Mouse (Mus musculus): ENCODE results near the gene Cpe.

Gene Cpe

DNA sequence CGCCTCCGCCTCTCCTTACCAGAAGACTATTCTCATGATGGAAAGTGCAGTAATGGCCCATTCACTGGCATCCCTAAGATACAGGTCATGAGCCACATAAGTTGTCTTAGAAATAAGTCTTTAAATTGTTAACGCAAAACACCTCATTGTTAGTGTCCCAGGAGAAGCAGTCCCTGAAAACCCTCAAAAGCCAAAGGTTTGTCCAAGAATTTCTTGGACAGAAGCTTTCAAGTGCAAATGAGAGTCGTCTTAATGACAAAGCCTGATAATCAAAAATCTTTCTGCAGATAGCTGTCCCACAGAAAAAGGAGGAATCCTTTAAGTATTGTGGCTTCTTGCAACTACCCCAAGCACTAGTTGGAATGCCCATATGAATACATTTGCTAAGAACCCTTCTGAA, 60.7 kb downstream of the Cpe start:
- no peak for DNase-seq (ENCODE audit: low read depth)

DNA sequence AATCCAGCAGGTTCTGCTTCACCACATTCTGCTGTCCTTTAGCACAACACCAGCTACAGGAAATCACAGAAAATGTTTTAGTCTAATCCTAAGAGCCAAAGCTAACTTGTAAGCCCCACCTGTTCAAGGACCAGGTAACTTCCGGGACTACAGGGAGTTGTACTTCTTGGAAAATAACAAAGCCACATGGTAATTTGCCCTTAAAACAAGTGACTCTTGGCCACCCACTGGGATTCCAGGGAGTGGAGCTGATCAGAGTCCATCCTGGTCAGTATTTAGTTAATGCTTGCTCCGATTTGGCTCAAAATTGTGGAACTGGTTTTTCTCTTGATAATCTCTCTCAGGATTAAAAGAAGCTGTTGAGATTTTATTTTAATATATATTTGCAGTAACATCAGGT, 61.1 kb downstream of the Cpe start:
- DNase-seq (ENCODE audit: low read depth), result no peak

DNA sequence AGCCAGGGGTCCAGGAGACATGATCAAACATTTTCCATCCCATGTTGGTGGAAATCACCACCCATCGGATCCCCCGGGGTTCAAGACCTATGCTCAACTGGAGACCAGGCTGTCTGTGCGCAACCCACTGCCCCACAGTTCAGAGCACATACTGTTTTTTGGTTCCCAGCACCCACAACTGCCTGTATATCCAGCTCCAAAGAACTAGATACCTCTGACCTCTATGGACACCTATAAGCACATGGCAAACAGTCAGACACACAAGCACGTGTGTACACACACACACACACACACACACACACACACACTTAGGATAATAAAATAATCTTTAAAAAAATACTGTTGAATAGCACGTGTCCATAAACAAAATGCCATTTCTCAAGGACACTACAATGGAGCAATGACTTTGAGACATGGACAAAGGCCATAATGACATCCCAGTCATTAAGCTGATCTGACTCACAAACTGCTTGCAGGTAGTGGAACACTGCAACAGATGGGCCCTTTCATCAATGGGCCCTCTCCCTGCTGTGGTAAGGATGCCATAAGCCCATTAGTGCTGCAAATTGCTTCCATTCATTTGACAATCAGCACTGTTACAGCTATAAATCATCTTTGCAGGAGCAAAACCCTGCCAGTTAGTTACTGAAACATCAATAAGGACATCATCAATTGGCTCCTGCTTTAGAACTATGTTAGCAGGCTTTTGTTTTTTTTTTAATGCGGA, 63.7 kb downstream of the Cpe start:
- DNase-seq (ENCODE audit: low read depth), result no peak

DNA sequence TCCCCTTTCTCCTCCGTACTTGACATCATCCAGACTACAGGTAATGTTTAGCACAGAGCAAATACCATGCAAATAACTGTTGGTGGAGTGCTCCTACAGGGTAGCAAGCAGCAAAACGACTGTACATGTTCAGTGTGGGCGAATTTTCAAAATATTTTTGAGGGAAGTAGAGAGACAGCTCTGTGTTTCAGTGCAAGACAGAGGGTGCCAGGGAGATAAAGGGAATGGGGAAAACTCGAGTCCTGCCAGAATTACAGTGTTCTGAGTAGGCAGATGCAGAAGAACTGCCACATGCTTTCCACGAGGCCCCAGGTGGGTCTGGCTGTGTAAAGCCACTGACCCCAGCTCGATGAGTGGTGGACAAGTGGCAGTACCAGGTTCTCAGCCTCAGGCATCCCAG, 64.8 kb downstream of the Cpe start:
- DNase-seq (ENCODE audit: low read depth), result no peak

DNA sequence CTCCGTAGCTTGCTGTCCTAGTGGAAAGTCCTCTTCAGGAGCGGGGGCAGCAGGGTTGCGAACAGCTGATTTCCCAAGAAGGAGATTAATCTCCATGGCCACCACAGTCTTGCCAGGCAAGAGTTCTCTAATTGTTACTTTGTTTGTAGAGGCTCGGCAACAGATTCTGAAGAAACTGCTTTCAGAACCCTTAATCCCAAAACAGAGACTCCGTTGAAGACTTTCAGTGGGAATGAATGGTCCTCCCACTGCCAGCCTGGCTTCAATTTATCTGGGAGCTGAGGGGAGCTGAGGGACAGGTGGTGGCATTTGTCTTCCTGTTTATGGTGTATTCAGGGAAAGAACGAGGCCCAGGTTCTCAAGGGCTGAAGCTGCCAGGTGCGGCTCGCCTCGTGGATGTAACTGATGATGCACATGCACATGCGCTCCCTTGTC, 68.2 kb downstream of the Cpe start:
- no peak for DNase-seq (ENCODE audit: low read depth)

DNA sequence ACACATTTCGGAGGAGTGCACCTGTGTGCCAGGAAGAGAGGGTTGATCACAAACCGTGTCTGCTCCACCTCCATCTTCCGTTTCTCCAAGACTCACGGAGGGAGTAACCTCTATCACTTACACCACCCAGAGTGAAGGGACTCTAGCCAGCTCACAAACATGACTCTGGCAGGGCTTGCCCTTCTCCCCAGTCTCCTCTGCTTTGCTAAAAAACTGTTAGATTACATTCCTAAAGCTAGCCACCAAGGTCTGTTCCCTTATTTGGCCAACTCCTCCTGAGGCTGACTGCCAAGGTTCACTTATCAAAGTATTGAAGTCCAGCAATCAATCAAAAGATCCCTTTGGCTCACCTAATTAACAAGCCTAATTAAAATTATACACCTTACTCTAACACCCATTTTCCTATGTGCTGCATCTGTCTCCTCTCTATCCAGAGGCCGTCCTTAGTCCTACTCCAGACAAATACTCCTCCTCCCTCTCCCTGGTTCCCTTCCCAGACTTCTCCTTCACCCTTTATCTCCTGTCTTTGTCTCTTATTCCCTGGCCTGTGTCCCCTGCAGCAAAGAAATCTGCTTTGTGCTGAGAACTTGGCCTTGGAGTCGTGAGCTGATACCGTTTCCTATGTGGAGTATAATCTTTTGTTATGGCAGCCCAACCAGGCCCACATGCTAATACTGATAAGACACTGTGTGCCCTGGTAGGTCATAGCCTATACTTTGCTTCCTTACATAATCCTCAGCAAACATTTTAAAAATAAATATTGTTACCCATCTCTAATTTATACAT, 72.3 kb downstream of the Cpe start:
- no peak for DNase-seq (ENCODE audit: low read depth)

DNA sequence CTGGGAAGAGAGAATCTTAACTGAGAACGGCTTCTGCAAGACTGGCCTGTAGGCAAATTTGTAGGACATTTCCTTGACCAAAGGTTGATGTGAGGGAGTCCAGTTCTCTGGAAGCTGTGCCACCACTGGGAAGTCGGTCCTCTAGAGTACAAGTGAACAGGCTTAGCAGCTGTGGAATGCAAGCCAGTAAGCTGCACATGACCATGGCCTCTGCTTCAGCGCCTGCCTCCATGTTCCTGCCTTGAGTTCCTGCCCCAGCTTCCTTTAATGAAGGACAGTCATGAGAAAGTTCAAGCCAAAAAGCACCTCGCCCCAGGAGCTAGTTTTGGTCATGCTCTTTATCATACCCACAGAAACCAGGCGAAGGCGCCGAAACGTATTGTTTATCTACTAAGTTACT, 73.2 kb downstream of the Cpe start:
- DNase-seq (ENCODE audit: low read depth), result no peak

DNA sequence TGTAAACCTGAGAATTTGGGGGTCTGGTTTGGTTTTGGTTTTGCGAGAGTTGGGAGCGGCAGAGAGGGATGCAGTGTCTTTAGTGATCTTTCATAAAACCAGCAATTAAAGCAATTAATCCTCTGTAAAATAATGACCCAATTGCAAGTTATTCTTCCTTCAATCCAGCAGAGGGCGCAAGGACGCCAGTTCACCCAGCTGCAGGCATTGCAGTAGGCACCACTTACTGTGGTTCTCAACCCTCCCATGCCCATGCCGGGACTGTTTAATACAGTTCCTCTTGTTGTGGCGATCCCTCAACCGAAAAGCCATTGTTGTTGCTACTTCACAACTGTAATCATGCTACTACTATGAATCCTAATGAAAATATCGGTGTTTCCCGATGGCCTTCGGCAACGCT, 74.2 kb downstream of the Cpe start:
- DNase-seq (ENCODE audit: low read depth), result peak; percentile 30

DNA sequence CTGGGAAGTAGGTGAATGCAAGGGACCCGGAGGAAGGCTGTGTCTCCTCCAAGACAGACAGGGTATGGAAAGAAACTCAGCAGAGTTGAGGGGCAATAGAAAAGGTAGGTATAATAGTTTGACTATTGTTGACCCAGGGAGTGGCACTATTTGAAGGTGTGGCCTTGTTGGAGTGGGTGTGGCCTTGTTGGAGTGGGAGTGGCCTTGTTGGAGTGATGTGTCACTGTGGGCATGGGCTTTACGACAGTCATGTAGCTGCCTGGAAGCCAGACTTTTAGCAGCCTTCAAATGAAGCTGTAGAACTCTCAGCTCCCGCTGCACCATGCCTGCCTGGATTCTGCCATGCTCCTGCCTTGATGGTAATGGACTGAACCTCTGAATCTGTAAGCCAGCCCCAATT, 76.3 kb downstream of the Cpe start:
- DNase-seq (ENCODE audit: low read depth), result no peak

DNA sequence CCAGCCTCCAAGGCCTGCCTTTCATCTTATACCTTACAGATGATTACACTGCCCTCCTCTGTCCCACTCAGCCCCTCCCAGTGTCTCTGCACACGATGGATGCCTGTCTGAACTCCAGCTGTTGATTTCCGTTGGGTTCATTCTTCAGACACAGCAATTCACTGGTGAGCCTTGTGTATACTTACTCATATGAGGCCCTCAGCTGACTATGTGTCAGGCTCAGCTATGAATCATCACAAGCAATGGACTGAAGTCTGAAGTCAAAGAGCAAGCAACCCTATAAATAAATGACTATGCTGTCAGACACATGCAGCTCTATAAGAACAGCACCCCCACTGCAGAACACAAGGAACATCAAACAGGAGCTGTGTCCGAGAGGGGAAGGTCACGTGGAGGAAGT, 77.4 kb downstream of the Cpe start:
- DNase-seq (ENCODE audit: low read depth), result no peak

DNA sequence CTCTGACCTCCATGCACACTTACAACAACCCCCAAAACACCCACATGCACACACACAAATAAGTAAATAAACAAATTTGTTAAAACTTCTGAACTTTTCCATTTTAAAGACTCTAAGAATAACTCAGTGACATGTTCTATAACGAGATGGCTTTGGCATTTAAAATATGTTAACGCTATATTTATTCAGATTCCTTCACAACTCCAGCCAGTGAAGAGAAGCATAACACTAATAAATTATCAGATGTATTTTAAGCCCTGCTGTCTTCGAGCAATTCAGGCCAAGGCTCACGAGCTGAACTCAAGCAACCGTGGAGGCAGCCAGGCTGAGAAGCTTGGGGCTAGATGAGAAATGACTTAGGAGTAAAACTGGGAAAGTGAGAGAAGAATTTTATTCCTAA, 79.2 kb downstream of the Cpe start:
- DNase-seq (ENCODE audit: low read depth), result no peak

DNA sequence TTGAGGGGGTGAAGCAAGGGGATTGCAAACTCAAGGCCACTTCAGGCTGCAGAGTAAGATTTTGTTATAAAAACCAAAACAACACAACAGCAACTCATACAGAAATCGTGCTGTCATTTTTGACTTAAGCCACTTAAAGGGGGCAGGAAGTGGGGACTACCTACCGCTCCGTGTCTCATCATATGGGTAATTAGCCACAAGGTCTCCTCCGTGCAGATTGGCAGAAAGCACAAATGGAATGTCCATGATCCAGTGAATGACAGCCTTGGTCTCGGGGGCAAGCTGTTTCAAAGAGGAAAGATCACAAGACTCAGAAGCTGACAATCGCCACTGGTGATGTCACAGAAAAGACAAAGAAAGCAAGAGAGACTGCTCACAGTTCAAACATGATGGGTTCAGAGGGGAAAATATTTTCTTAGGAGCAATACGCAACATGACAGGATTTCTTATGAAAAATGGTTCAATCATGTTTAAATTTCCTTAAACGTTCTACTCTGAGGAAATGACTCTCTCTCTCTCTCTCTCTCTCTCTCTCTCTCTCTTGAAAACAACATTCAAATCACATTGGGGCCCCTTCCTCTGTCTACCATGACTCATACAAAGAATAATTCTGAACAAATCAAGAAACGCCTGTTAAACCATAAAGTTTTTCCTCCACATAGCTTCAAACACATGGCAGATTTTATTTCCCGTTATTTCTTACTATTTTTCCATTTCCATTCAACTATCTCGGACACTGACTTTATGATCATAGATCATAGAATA, 81.5 kb downstream of the Cpe start:
- no peak for DNase-seq (ENCODE audit: low read depth)

DNA sequence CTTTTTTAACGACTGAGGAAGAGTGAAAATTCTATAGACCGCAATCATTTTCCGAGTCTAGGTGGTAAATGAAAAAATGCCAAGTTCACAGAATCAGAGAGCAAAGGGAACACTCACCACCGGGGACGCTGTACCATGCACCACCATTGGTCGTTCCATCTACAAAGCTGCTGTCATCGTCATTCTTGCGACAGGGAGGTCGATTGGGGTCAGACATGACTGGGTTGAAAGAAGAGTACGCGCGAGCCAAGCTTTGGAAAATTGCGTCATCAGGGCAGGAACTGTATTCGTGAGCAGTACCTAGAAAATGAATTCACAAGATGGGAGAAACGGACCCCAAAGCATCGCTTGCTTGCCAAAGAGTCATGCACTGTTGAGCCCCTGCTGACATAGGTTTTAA, 83.9 kb downstream of the Cpe start:
- DNase-seq (ENCODE audit: low read depth), result no peak

DNA sequence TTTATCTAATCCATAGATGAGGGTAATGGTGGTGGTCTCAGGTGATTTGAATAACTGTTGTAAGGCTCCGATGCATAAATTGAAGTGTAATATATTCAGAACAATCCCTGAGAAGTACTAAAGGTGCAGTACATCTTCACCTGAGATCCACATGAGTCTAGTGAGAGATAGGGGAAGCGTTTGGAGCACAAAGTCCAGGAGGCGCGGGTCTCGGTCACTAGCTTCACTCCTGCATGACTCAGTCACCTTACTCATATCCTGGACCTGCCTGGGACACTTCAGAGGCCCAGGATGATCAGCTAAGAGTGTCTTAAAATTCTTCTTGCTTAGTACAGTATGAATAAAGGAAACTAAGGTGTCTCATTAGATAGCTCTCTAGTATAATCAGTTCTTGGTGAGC, 86.8 kb downstream of the Cpe start:
- DNase-seq (ENCODE audit: low read depth), result no peak

DNA sequence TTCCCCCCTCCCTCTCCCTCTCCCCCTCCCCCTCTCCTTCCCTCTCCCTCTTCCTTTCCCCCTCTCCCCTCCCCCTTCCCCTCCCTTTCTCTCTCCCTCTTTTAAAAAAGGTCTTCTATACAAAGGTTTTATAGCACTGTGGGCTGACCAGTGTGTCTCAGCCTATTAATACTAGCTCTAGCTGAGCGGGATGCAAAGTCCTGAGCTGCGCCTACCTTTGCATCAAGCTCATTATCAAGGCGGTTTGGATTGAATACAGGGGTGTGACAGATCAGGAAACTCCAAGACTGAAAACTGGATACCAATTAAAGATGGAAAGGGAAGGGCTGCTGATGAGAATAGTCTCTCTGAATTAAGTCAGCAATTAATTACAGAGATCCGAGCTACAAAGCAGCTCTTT, 94.6 kb downstream of the Cpe start:
- DNase-seq (ENCODE audit: low read depth), result no peak

DNA sequence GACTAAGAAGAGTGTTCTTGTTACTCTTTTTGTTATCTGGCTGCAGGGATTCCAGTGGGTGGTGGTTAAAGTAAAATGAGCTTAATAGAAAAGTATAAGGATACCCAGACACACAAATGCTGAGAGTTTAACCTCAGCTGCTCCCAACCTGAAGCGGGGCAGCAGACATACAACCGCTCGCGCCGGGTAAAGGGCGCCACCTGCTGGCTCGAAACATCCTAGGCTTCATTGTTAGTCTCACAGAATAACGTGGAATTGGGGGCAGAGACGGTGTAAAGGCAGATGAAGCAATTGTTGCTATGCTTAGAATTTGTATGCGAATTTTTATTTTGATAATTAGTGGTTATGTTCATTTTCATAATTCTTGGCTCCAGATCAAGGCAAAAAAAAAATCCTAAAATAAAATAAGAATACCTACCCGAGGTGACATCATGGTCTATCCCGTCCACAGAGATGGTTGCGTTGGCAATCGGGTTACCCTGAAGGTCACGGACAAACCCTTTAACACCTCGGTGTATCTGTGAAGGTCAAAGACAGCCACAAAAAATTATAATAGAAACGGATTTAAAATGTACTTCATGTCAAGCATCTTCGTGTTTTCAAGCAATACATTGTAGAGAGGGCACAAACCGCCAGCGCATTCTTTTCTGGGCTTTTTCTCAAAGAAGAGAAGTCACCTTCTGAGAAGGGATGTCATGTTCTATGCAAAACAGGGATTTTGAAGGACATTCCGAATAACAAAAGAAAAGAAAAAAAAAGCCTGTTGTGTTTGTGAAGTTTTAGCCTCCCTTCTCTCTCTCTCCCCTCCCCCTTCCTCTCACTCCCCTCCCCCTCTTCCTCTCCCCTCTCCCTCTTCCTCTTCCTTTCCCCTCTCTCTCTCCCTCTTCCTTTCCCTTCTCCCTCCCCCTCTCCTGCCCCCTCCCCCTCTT, 95.5 kb downstream of the Cpe start:
- no peak for DNase-seq (ENCODE audit: low read depth)

DNA sequence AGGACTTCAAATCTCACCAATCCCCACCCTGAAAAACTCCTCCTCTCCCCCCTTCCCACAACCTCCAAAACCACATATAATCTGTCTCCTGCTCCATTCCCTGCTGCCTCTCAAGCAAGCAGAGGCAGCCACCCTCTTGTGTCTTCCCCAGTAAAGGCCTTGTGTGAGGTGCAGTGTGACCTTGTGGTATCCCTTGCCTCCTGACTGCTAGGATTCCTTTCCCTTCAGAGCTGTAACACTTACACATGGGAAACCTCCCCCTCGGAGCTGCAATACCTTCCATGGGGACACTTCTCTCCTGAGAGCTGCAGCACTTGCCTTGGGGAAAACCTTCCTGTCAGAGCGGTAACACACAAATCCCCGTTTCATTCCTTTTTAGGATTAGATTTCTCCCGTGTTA, 96.5 kb downstream of the Cpe start:
- DNase-seq (ENCODE audit: low read depth), result no peak

DNA sequence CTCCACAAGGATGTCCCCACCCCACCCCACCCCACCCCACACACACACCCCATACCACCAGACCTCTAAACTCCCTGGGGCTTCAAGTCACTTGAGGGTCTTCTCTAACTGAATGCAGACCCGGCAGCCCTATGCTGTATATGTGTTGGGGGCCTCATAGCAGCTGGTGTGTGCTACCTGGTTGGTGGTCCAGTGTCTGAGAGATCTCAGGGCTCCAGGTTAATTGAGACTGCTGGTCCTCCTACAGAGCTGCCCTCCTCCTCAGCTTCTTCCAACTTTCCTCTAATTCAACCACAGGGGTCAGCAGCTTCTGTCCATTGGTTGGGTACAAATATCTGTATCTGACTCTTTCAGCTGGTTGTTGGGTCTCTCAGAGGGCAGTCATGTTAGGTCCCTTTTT, 102.4 kb downstream of the Cpe start:
- DNase-seq (ENCODE audit: low read depth), result no peak

DNA sequence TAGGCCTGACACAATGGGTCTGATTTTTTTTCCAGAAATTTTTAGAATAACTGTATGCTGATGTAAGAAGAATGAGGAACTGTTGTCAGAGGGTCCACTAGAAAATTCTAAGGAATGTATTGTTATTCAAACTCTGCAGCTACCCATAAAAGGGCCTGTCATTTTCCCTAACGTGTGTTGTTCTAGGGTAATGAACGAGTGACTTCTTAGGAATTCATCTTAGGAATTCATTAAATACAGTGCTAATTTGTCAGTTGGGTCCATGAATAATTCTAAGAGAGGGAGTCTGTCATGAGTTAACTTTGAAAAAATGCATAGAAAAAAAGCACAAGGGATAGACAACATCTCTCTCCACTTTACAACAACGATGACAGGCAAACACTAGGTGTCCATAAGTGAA, 110.0 kb downstream of the Cpe start:
- no peak for DNase-seq (ENCODE audit: low read depth)

DNA sequence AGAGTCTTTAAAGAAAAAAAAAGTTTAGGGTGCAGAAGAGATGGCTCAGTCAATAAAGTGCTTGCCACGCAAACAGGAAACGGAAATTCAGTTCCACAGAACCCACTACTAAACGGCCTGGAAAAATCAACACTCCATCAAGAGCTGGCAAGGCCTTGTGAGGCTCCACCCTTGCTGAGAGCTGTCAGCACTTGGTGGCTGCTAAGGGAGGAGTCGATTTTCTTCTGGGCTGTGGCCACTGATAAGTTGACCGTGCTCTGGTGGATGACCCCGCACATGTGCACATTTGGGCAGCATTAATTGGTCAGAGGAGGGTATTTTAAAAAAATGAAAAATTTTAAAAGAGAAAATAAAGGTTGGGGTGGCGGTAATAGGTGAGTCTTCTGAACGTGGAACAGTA, 114.6 kb downstream of the Cpe start:
- no peak for DNase-seq (ENCODE audit: low read depth)

DNA sequence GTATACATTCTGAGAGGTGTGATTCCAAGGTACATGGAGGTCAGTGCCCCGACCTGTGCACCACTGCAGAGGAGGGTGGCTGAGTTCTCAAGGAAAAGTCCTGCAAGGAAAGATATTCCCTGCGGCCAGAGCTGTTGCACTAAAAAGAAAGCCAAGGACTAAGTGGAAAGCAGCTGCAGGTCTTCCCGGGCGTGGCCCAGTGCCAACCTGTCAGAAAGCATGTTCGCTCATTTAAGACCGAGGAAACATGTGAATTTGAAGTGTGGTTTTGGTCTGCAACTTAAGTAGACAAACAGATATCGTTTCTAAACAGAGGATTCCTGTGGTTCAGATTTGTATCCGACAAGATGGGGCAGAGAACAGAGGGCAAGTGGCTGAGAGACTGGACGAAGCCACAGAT, 117.9 kb downstream of the Cpe start:
- DNase-seq (ENCODE audit: low read depth), result no peak
